Mouse (Mus musculus) frontal cortex, adult 2 months (tissue): ENCODE measurements at regions not wholly inside any gene's neighbourhood (a gene's known extent, or its start where the extent isn't known, plus 50 kb on each side); places are given as distances from the start of the nearest gene placed in this dataset.

Experiments
- DNase-seq, 2 experiments: peaks; one replicate each; pipeline ENCODE4 v3.0.0; 2022; ENCODE audit warnings: low spot score in 1 of 2; ENCODE audit errors: extremely low spot score in 1 of 2

- peak; percentile 63 to 95 for DNase-seq
Measured at GRCm38 (mm10) chr10:83819266-83819949, 96.7 kb downstream of the 1500009L16Rik start.

- no peak for DNase-seq
Measured at GRCm38 (mm10) chr10:83819950-83820275, 97.2 kb downstream of the 1500009L16Rik start.

- DNase-seq: no peak
Measured at GRCm38 (mm10) chr10:83821089-83821488, 98.4 kb downstream of the 1500009L16Rik start.

GRCm38 (mm10) chr10:83826105-83826504 lies 103.4 kb downstream of the 1500009L16Rik start:
- no peak for DNase-seq

- DNase-seq: peak; percentile 37 to 59
Measured at GRCm38 (mm10) chr10:83836351-83836750, 113.7 kb downstream of the 1500009L16Rik start.

- DNase-seq: no peak
Measured at GRCm38 (mm10) chr10:83840226-83840625, 117.6 kb downstream of the 1500009L16Rik start.

- no peak for DNase-seq
Measured at GRCm38 (mm10) chr10:83850881-83851280, 128.2 kb downstream of the 1500009L16Rik start.

GRCm38 (mm10) chr10:83852194-83852593 lies 129.5 kb downstream of the 1500009L16Rik start:
- DNase-seq: peak in 1 of 2 experiments; percentile 31

- no peak for DNase-seq
Measured at GRCm38 (mm10) chr10:83852806-83853205, 130.1 kb downstream of the 1500009L16Rik start.

- no peak for DNase-seq
Measured at GRCm38 (mm10) chr10:83857794-83858442, 135.3 kb downstream of the 1500009L16Rik start.

GRCm38 (mm10) chr10:83858689-83859088 lies 136.0 kb downstream of the 1500009L16Rik start:
- no peak for DNase-seq

GRCm38 (mm10) chr10:83859633-83860032 lies 137.0 kb downstream of the 1500009L16Rik start:
- no peak for DNase-seq

GRCm38 (mm10) chr10:83861574-83862190 lies 139.0 kb downstream of the 1500009L16Rik start:
- DNase-seq: no peak

- DNase-seq: no peak
Measured at GRCm38 (mm10) chr10:83864591-83864990, 141.9 kb downstream of the 1500009L16Rik start.

- DNase-seq: peak in 1 of 2 experiments; percentile 9
Measured at GRCm38 (mm10) chr10:83865929-83866328, 143.3 kb downstream of the 1500009L16Rik start.

GRCm38 (mm10) chr10:83871736-83872400 lies 149.2 kb downstream of the 1500009L16Rik start:
- no peak for DNase-seq

- no peak for DNase-seq
Measured at GRCm38 (mm10) chr10:83878745-83879144, 156.1 kb downstream of the 1500009L16Rik start.

GRCm38 (mm10) chr10:83882119-83882890 lies 159.6 kb downstream of the 1500009L16Rik start:
- no peak for DNase-seq

GRCm38 (mm10) chr10:83882891-83883185 lies 160.2 kb downstream of the 1500009L16Rik start:
- DNase-seq: no peak

- DNase-seq: no peak
Measured at GRCm38 (mm10) chr10:83884553-83884952, 161.9 kb downstream of the 1500009L16Rik start.

- DNase-seq: no peak
Measured at GRCm38 (mm10) chr10:83888587-83888986, 165.9 kb downstream of the 1500009L16Rik start.
